Mouse (Mus musculus) embryo, embryonic 11 days (tissue): ENCODE data around the gene Isg20.
A peak's percentile ranks its signal among the peaks of the same experiment; 100 is the strongest.

Source experiments
- DNase-seq: peaks from one replicate; pipeline ENCODE4 v3.0.0-alpha.2; 2015

Isg20 gene

GRCm38 (mm10) chr7:78912974-78913474 lies at the start of gene Isg20:
TSS of gene Isg20 (plus strand) at chr7:78913424.
- no peak for DNase-seq

- no peak for DNase-seq
Measured at GRCm38 (mm10) chr7:78863796-78864445, 49.3 kb upstream of the Isg20 start.

GRCm38 (mm10) chr7:78864446-78864802 lies 48.8 kb upstream of the Isg20 start:
- no peak for DNase-seq

GRCm38 (mm10) chr7:78865212-78865949 lies 47.8 kb upstream of the Isg20 start:
- no peak for DNase-seq

- DNase-seq: no peak
Measured at GRCm38 (mm10) chr7:78868731-78869130, 44.5 kb upstream of the Isg20 start.

- no peak for DNase-seq
Measured at GRCm38 (mm10) chr7:78872366-78872765, 40.9 kb upstream of the Isg20 start.

GRCm38 (mm10) chr7:78872831-78873230 lies 40.4 kb upstream of the Isg20 start:
- no peak for DNase-seq

GRCm38 (mm10) chr7:78881607-78882468 lies 31.4 kb upstream of the Isg20 start:
- peak; percentile 43 for DNase-seq

- peak; percentile 87 for DNase-seq
Measured at GRCm38 (mm10) chr7:78882469-78882837, 30.8 kb upstream of the Isg20 start.

GRCm38 (mm10) chr7:78883016-78883725 lies 30.1 kb upstream of the Isg20 start:
- DNase-seq: peak; percentile 44

GRCm38 (mm10) chr7:78883726-78884060 lies 29.5 kb upstream of the Isg20 start:
- DNase-seq: no peak

GRCm38 (mm10) chr7:78884139-78884538 lies 29.1 kb upstream of the Isg20 start:
- peak; percentile 83 for DNase-seq

GRCm38 (mm10) chr7:78885404-78885803 lies 27.8 kb upstream of the Isg20 start:
- no peak for DNase-seq

GRCm38 (mm10) chr7:78886496-78886895 lies 26.7 kb upstream of the Isg20 start:
- DNase-seq: peak; percentile 39

GRCm38 (mm10) chr7:78887431-78887842 lies 25.8 kb upstream of the Isg20 start:
- peak; percentile 38 for DNase-seq

GRCm38 (mm10) chr7:78890641-78891040 lies 22.6 kb upstream of the Isg20 start:
- peak; percentile 88 for DNase-seq

- no peak for DNase-seq
Measured at GRCm38 (mm10) chr7:78893917-78894316, 19.3 kb upstream of the Isg20 start.

GRCm38 (mm10) chr7:78895021-78895652 lies 18.1 kb upstream of the Isg20 start:
- DNase-seq: no peak

- peak; percentile 97 for DNase-seq
Measured at GRCm38 (mm10) chr7:78895653-78896333, 17.4 kb upstream of the Isg20 start, which contains the start of gene Aen. TSS of gene Aen (plus strand) at chr7:78895854.

GRCm38 (mm10) chr7:78897567-78897966 lies 15.7 kb upstream of the Isg20 start:
- no peak for DNase-seq

- DNase-seq: no peak
Measured at GRCm38 (mm10) chr7:78903174-78903870, 9.9 kb upstream of the Isg20 start.
